Comparison of ENCODE assay signal across 22 mouse cellular contexts in genomic region chr2:115551901-115552300, GRCm38 (mm10). TPM values are rescaled to one million over a fixed set of nuclear protein-coding genes. Genes with fewer than 3 reads are reported as not detected.
DNase-seq lines count a peak whose midpoint lies in the region; ATAC-seq and TF ChIP-seq lines count a peak whose summit lies in the region.
"Had no signal": no experiment of that assay in that cellular context is flagged by ENCODE, and none has a peak within 500 bp of the region (broad histone marks: within the 10 kb centered on the region; RNA-seq: fewer than 3 reads in every experiment).

No protein-coding gene starts in this region.

- ATAC-seq in lung, embryonic 14.5 days (ENCODE audit: insufficient read depth), result no peak
- ATAC-seq: CD4-positive, CD25-positive, alpha-beta regulatory T cell, adult 4 months; forebrain, embryonic 15.5 days; hindbrain, postnatal 0 days had no signal

- no peak overlapping the region for H3K4me2 ChIP-seq in lung, embryonic 14.5 days
- H3K4me2 ChIP-seq: embryonic facial prominence, embryonic 12.5 days; forebrain, embryonic 15.5 days; heart, embryonic 13.5 days; hindbrain, embryonic 12.5 days had no signal

- H3K9ac ChIP-seq in lung, embryonic 14.5 days, result no peak overlapping the region
- H3K9ac ChIP-seq: embryonic facial prominence, embryonic 12.5 days; forebrain, embryonic 15.5 days; heart, embryonic 13.5 days; hindbrain, embryonic 12.5 days had no signal

- WGBS in kidney, adult 2 months, result 71% methylated on average over 3 of the region's 3 CpGs
- 75% methylated on average over 3 of the region's 3 CpGs for WGBS in lung, embryonic 14.5 days

- H3K27ac ChIP-seq in kidney, adult 2 months (ENCODE audit: insufficient read depth, low read depth, low read length), result no peak overlapping the region
- H3K27ac ChIP-seq in lung, embryonic 14.5 days (ENCODE audit: low read depth), result no peak overlapping the region
- H3K27ac ChIP-seq: embryonic facial prominence, embryonic 12.5 days; forebrain, embryonic 15.5 days; heart, embryonic 13.5 days; hindbrain, embryonic 12.5 days; hindbrain, postnatal 0 days had no signal

- no peaks in the 10 kb centered on the region for H3K27me3 ChIP-seq in kidney, adult 2 months (replicated peaks; ENCODE audit: control insufficient read depth, insufficient read depth, low read length)
- no peaks in the 10 kb centered on the region for H3K27me3 ChIP-seq in lung, embryonic 14.5 days (ENCODE audit: insufficient read depth, low read length)
- H3K27me3 ChIP-seq: embryonic facial prominence, embryonic 12.5 days; forebrain, embryonic 15.5 days; heart, embryonic 13.5 days; hindbrain, embryonic 12.5 days had no signal

- peak; percentile 26 to 85 for DNase-seq in adrenal gland, adult (ENCODE audit: inconsistent age in 2 of 2, low spot score in 1 of 2)
- no peak for DNase-seq in adrenal gland, postnatal 25 days
- DNase-seq in kidney, adult 2 months, result peak; percentile 10
- DNase-seq in kidney, adult 9 months, result no peak
- peak; percentile 18 for DNase-seq in lung, embryonic 14.5 days
- no peak for DNase-seq in lung, postnatal 14 days
- peak; percentile 31 for DNase-seq in adrenal gland, postnatal 10 days
- DNase-seq in cerebellum, adult 9-11 months, result no peak
- DNase-seq: B cell, adult 2 months; cerebellum, adult 11 months; cerebellum, adult 8-10 months; cerebellum, postnatal 25 days; gastrocnemius, postnatal 36 days; heart, adult 11 months; heart, postnatal 36 days had no signal

- H3K9me3 ChIP-seq in lung, embryonic 14.5 days (ENCODE audit: low read depth, low read length), result no peaks in the 10 kb centered on the region
- H3K9me3 ChIP-seq: embryonic facial prominence, embryonic 12.5 days; forebrain, embryonic 15.5 days; G1E; heart, embryonic 13.5 days; hindbrain, embryonic 12.5 days had no signal

- TF ChIP-seq CTCF in kidney, adult 2 months (conservative IDR thresholded peaks at IDR 0.05; ENCODE audit: insufficient read depth, insufficient read length, low read depth, low read length), result no peak
- TF ChIP-seq CTCF in lung, embryonic 14.5 days (IDR thresholded peaks at IDR 0.05; ENCODE audit: low read depth), result no peak

- H3K36me3 ChIP-seq in kidney, adult 2 months (ENCODE audit: control insufficient read depth, insufficient read depth, low read length), result no peaks in the 10 kb centered on the region
- H3K36me3 ChIP-seq in lung, embryonic 14.5 days (ENCODE audit: insufficient read depth), result no peaks in the 10 kb centered on the region
- H3K36me3 ChIP-seq: embryonic facial prominence, embryonic 12.5 days; forebrain, embryonic 15.5 days; G1E; heart, embryonic 13.5 days; hindbrain, embryonic 12.5 days had no signal

- TF ChIP-seq POLR2A in kidney, adult 2 months (IDR thresholded peaks at IDR 0.05; ENCODE audit: low read depth, low read length), result no peak

- H3K4me1 ChIP-seq in kidney, adult 2 months (ENCODE audit: control insufficient read depth, insufficient read depth, low read length), result no peaks in the 10 kb centered on the region
- no peaks in the 10 kb centered on the region for H3K4me1 ChIP-seq in lung, embryonic 14.5 days (ENCODE audit: insufficient read depth)
- H3K4me1 ChIP-seq: embryonic facial prominence, embryonic 12.5 days; forebrain, embryonic 15.5 days; heart, embryonic 13.5 days; hindbrain, embryonic 12.5 days had no signal

- H3K4me3 ChIP-seq in kidney, adult 2 months (ENCODE audit: insufficient read depth, low read depth, low read length), result no peak overlapping the region
- H3K4me3 ChIP-seq in lung, embryonic 14.5 days (ENCODE audit: low read depth, low read length), result no peak overlapping the region
- H3K4me3 ChIP-seq: embryonic facial prominence, embryonic 12.5 days; forebrain, embryonic 15.5 days; heart, embryonic 13.5 days; hindbrain, embryonic 12.5 days had no signal

RNA-seq across cellular contexts. Expression of gene BC052040, which starts 29.6 kb away (rescaled TPM):
- total RNA-seq in adrenal gland, postnatal 25 days (2021), result 4.2 and 5.8 TPM in 2 replicates
- 2.5 and 2.8 TPM in 2 replicates for polyA plus RNA-seq in kidney, adult 2 months (2012; rRNA removed)
- 11.2 and 11.7 TPM in 2 replicates for polyA plus RNA-seq in lung, embryonic 14.5 days (2014; fragmentation: Nextera tagmentation; extraction: Ambion mirVana)
- 1 to 10 TPM; 4.7 to 5.3 TPM for total RNA-seq in adrenal gland, postnatal 10 days (2021)

Comparison
In these comparisons a context has a peak if more than half of its experiments do, and no peak if none do; other contexts are left out.
1. DNase-seq: peak in adrenal gland, adult (2 of 2), kidney, adult 2 months (single experiment), lung, embryonic 14.5 days (single experiment) and adrenal gland, postnatal 10 days (single experiment); none in adrenal gland, postnatal 25 days (single experiment), kidney, adult 9 months (single experiment), lung, postnatal 14 days (single experiment) and cerebellum, adult 9-11 months (single experiment).